In genomic region chr7:66157413-66157812, GRCm38 (mm10) we compare ENCODE assay signal across 11 mouse cellular contexts. TPM values are rescaled to one million over a fixed set of nuclear protein-coding genes. Genes with fewer than 3 reads are reported as not detected.
DNase-seq lines count a peak whose midpoint lies in the region; ATAC-seq lines count a peak whose summit lies in the region.
"Had no signal": no experiment of that assay in that cellular context is flagged by ENCODE, and none has a peak within 500 bp of the region (broad histone marks: within the 10 kb centered on the region; RNA-seq: fewer than 3 reads in every experiment).

No protein-coding gene starts in this region.

- ATAC-seq in limb, embryonic 12.5 days (ENCODE audit: insufficient number of reproducible peaks, insufficient read depth, low FRiP score, low TSS enrichment, low read depth) = no peak
- no peak for ATAC-seq in heart, embryonic 12.5 days (ENCODE audit: insufficient number of reproducible peaks, low FRiP score)
- ATAC-seq: CD4-positive, CD25-positive, alpha-beta regulatory T cell, adult 4 months had no signal

- peaks cover 30% of the 10 kb centered on the region for H3K36me3 ChIP-seq in limb, embryonic 12.5 days
- H3K36me3 ChIP-seq in limb, embryonic 10.5 days = peaks cover 35% of the 10 kb centered on the region
- H3K36me3 ChIP-seq in heart, embryonic 12.5 days = peaks cover 10% of the 10 kb centered on the region

- H3K4me3 ChIP-seq in limb, embryonic 12.5 days (replicated peaks) = no peak overlapping the region
- no peak overlapping the region for H3K4me3 ChIP-seq in limb, embryonic 10.5 days
- no peak overlapping the region for H3K4me3 ChIP-seq in heart, embryonic 12.5 days
- H3K4me3 ChIP-seq: lung, embryonic 15.5 days had no signal

- no peak overlapping the region for H3K9ac ChIP-seq in limb, embryonic 12.5 days (replicated peaks)
- no peak overlapping the region; the same call in 1 of the 2 replicates for H3K9ac ChIP-seq in heart, embryonic 12.5 days
- H3K9ac ChIP-seq: lung, embryonic 15.5 days had no signal

- H3K4me2 ChIP-seq in limb, embryonic 12.5 days = no peak overlapping the region
- peak overlapping the region; percentile 30; the same call in 1 of the 2 replicates for H3K4me2 ChIP-seq in heart, embryonic 12.5 days
- H3K4me2 ChIP-seq: lung, embryonic 15.5 days had no signal

- 0 out of 2 replicates have a peak overlapping the region, but pooled peaks have one; percentile 29 for H3K27ac ChIP-seq in limb, embryonic 12.5 days
- H3K27ac ChIP-seq in limb, embryonic 10.5 days = no peak overlapping the region
- peak overlapping the region; percentile 62; the same call in 1 of the 2 replicates for H3K27ac ChIP-seq in heart, embryonic 12.5 days (ENCODE audit: poor library complexity, severe bottlenecking)
- H3K27ac ChIP-seq: lung, embryonic 15.5 days had no signal

- H3K27me3 ChIP-seq in limb, embryonic 12.5 days = no peaks in the 10 kb centered on the region
- no peaks in the 10 kb centered on the region for H3K27me3 ChIP-seq in limb, embryonic 10.5 days (ENCODE audit: low read depth, poor library complexity, severe bottlenecking)
- no peaks in the 10 kb centered on the region for H3K27me3 ChIP-seq in heart, embryonic 12.5 days (replicated peaks)
- H3K27me3 ChIP-seq: lung, embryonic 15.5 days had no signal

- no peak for DNase-seq in limb, embryonic 10.5 days (ENCODE audit: low spot score)
- peak; percentile 45 for DNase-seq in ovary, adult 18-20 months (ENCODE audit: low spot score)
- no peak for DNase-seq in ovary, postnatal 10 days (ENCODE audit: low spot score)
- no peak for DNase-seq in layer of hippocampus, postnatal 36 days
- no peak for DNase-seq in left cerebral cortex, adult 11 months (ENCODE audit: low spot score)
- DNase-seq: cerebellum, adult 2 months; thymus, postnatal 36 days had no signal

- H3K4me1 ChIP-seq in limb, embryonic 12.5 days (replicated peaks) = peaks cover 17% of the 10 kb centered on the region
- no peaks in the 10 kb centered on the region for H3K4me1 ChIP-seq in limb, embryonic 10.5 days
- peaks cover 47% of the 10 kb centered on the region for H3K4me1 ChIP-seq in heart, embryonic 12.5 days (replicated peaks)

- no peaks in the 10 kb centered on the region for H3K9me3 ChIP-seq in limb, embryonic 12.5 days
- no peaks in the 10 kb centered on the region for H3K9me3 ChIP-seq in limb, embryonic 10.5 days (replicated peaks)
- no peaks in the 10 kb centered on the region for H3K9me3 ChIP-seq in heart, embryonic 12.5 days (replicated peaks)
- H3K9me3 ChIP-seq: lung, embryonic 15.5 days had no signal

- 84% methylated on average over 9 of the region's 9 CpGs for WGBS in limb, embryonic 12.5 days
- 94% methylated on average over 9 of the region's 9 CpGs for WGBS in limb, embryonic 10.5 days
- WGBS in heart, embryonic 12.5 days = 41% methylated on average over 9 of the region's 9 CpGs

RNA-seq across cellular contexts. Expression of gene Chsy1, which starts 48.1 kb away (rescaled TPM):
- polyA plus RNA-seq in limb, embryonic 12.5 days (2016; fragmentation: Nextera tagmentation; extraction: Ambion mirVana) = 20.7 and 23.0 TPM in 2 replicates
- 12.9 and 14.8 TPM in 2 replicates for polyA plus RNA-seq in limb, embryonic 10.5 days (2016; fragmentation: Nextera tagmentation; extraction: Ambion mirVana)
- 13.3 and 15.5 TPM in 2 replicates for polyA plus RNA-seq in heart, embryonic 12.5 days (2016; fragmentation: Nextera tagmentation; extraction: Ambion mirVana)
- total RNA-seq in layer of hippocampus, postnatal 36 days (2021) = 10 to 100 TPM; 16.7 to 17.9 TPM
